Mouse (Mus musculus) embryonic fibroblast, embryonic 13.5 days (primary cell): ENCODE measurements around the gene Mx1.

Experiments used
- CTCF ChIP-seq: IDR thresholded peaks from 2 replicates; pipeline ENCODE4 v1.5.1; 2011; ENCODE audit warnings: mild to moderate bottlenecking, control low read depth, low read length, moderate library complexity, borderline replicate concordance; ENCODE audit not compliant: insufficient read depth
- POLR2A ChIP-seq: IDR thresholded peaks from 2 replicates; pipeline ENCODE4 v1.6.1; 2011; ENCODE audit warnings: low read depth, mild to moderate bottlenecking, control low read depth, low read length, moderate library complexity

GRCm38 (mm10) chr16:97428026-97428425 is 34.7 kb downstream of the Mx1 start:
- TF ChIP-seq CTCF: no peak
- TF ChIP-seq POLR2A: no peak
